Mouse (Mus musculus): Measurements from ENCODE around the gene Krtap12-1.

GRCm38 (mm10) chr10:77729241-77729640 lies 8.8 kb downstream of the Krtap12-1 start:
- TF ChIP-seq POLR2A (IDR thresholded peaks at IDR 0.05; ENCODE audit: insufficient read depth, low read depth, low read length) (no peak), CTCF (IDR thresholded peaks at IDR 0.05; ENCODE audit: insufficient read depth, low read depth, low read length) (no peak)

All from olfactory bulb, adult 2 months (tissue).